Comparison of ENCODE assay signal across 8 mouse cellular contexts in the genomic region with DNA sequence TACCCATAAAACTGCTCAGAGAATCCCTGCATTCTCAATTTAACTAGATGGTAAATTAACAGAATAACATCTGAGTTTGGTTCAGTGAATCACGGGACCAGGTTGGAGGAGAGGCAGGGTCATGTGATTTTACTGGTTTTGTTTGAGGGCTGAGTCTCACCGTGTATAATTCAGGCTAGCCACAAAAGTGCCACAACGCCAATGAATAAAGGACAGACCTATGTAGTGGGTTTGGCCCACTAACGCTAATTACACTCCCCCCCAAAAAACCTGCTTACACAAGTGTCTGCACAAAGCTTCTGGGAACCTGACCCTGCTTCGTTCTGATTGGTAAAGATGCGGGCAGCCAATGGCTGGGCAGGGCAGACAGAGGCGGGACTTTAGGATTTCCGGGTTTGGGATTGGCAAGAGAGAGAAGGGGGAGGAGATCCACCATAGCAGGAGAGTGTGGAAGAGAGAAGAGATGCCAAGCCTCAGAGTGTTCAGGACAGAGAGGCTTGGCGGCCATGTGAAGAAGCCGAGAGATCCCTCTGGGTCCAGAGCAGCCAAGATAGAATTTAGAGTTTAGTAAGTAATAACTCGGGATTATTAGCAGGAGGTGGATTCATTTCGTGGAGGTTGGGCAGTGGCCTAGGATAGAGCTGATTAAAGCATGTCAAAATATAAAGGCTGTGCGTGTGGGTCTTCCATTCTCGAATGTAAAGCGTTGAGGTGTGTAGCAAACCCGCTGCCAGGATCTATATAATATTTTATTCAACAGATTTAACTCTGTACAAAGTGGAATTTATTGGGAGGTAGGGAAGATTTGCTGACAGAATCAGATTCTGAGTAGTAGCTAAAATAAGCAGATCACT. TPM values are rescaled to one million over a fixed set of nuclear protein-coding genes. Genes with fewer than 3 reads are reported as not detected.
DNase-seq lines count a peak whose midpoint lies in the region; ATAC-seq and TF ChIP-seq lines count a peak whose summit lies in the region.

No protein-coding gene starts in this region.

- no peak for TF ChIP-seq CTCF in heart, adult 2 months (IDR thresholded peaks at IDR 0.05)

- WGBS in embryonic facial prominence, embryonic 14.5 days, result 2% methylated on average over 16 of the region's 16 CpGs
- 2% methylated on average over 16 of the region's 16 CpGs for WGBS in heart, adult 2 months
- WGBS in limb, embryonic 13.5 days, result 3% methylated on average over 16 of the region's 16 CpGs
- WGBS in midbrain, embryonic 16.5 days, result under 1% methylated on average over 16 of the region's 16 CpGs

- TF ChIP-seq EP300 in heart, adult 2 months (IDR thresholded peaks at IDR 0.05; ENCODE audit: insufficient read depth, low read depth, low read length), result 0 out of 2 replicates have a peak, but pooled peaks have one; percentile 19

- intact Hi-C loops in heart, adult 2 months (cut with DNase I), result no loop called here

- peak overlapping the region; percentile 45 for H3K4me3 ChIP-seq in embryonic facial prominence, embryonic 14.5 days (ENCODE audit: low read depth, low read length)
- H3K4me3 ChIP-seq in heart, adult 2 months, result peak overlapping the region; percentile 46
- peak overlapping the region; percentile 52 for H3K4me3 ChIP-seq in limb, embryonic 13.5 days
- peak overlapping the region; percentile 51 for H3K4me3 ChIP-seq in midbrain, embryonic 16.5 days (ENCODE audit: low read depth, low read length)

- peak; percentile 99 for ATAC-seq in embryonic facial prominence, embryonic 14.5 days (ENCODE audit: low read depth)
- ATAC-seq in limb, embryonic 13.5 days (ENCODE audit: low FRiP score, low read depth), result peak; percentile 100
- peak; percentile 99 for ATAC-seq in midbrain, embryonic 16.5 days

- TF ChIP-seq POLR2A in heart, adult 2 months (IDR thresholded peaks at IDR 0.05; ENCODE audit: insufficient read depth, low read depth, low read length), result peak; percentile 81

- no peaks in the 10 kb centered on the region for H3K79me2 ChIP-seq in heart, adult 2 months (replicated peaks; ENCODE audit: control insufficient read depth, insufficient read depth, low read length)

- peak; percentile 96 for DNase-seq in 3T3-L1 (ENCODE audit: low read depth, low spot score)
- DNase-seq in adrenal gland, postnatal 4 days (ENCODE audit: low spot score in 2 of 2), result peak; percentile 43 to 75
- DNase-seq in embryonic facial prominence, embryonic 14.5 days (ENCODE audit: low spot score), result peak; percentile 97
- DNase-seq in heart, adult 2 months, result peak; percentile 85 to 90
- peak; percentile 93 to 95 for DNase-seq in kidney, adult 8-10 months
- DNase-seq in spleen, postnatal 10 days (ENCODE audit: low spot score in 2 of 2), result peak; percentile 36 to 77

- H3K27ac ChIP-seq in embryonic facial prominence, embryonic 14.5 days (replicated peaks; ENCODE audit: low read depth, low read length), result peak overlapping the region; percentile 61
- peak overlapping the region; percentile 75 for H3K27ac ChIP-seq in heart, adult 2 months
- H3K27ac ChIP-seq in limb, embryonic 13.5 days, result peak overlapping the region; percentile 6; the same call in 1 of the 2 replicates
- peak overlapping the region; percentile 86 for H3K27ac ChIP-seq in midbrain, embryonic 16.5 days (ENCODE audit: low read length)

- H3K4me2 ChIP-seq in embryonic facial prominence, embryonic 14.5 days (ENCODE audit: low read depth, low read length), result peak overlapping the region; percentile 59
- peak overlapping the region; percentile 69 for H3K4me2 ChIP-seq in limb, embryonic 13.5 days (replicated peaks)
- peak overlapping the region; percentile 65 for H3K4me2 ChIP-seq in midbrain, embryonic 16.5 days (ENCODE audit: low read length)

- H3K4me1 ChIP-seq in embryonic facial prominence, embryonic 14.5 days (ENCODE audit: control insufficient read depth, insufficient read depth, low read length), result peaks cover 5% of the 10 kb centered on the region; the same call in 1 of the 2 replicates
- H3K4me1 ChIP-seq in heart, adult 2 months (ENCODE audit: control insufficient read depth, insufficient read depth, low read length), result peaks cover 3% of the 10 kb centered on the region
- peaks cover 6% of the 10 kb centered on the region for H3K4me1 ChIP-seq in limb, embryonic 13.5 days
- peaks cover 8% of the 10 kb centered on the region; the same call in 1 of the 2 replicates for H3K4me1 ChIP-seq in midbrain, embryonic 16.5 days (ENCODE audit: control insufficient read depth, insufficient read depth, low read length)

- peak overlapping the region; percentile 65 for H3K9ac ChIP-seq in embryonic facial prominence, embryonic 14.5 days (ENCODE audit: low read depth, low read length)
- H3K9ac ChIP-seq in heart, adult 2 months (ENCODE audit: low read depth, low read length), result peak overlapping the region; percentile 49
- peak overlapping the region; percentile 70 for H3K9ac ChIP-seq in limb, embryonic 13.5 days
- H3K9ac ChIP-seq in midbrain, embryonic 16.5 days (ENCODE audit: low read depth, low read length), result peak overlapping the region; percentile 70

- H3K27me3 ChIP-seq in embryonic facial prominence, embryonic 14.5 days (replicated peaks; ENCODE audit: control insufficient read depth, insufficient read depth, low read length), result no peaks in the 10 kb centered on the region
- H3K27me3 ChIP-seq in heart, adult 2 months (ENCODE audit: control insufficient read depth, insufficient read depth, low read length), result no peaks in the 10 kb centered on the region
- no peaks in the 10 kb centered on the region for H3K27me3 ChIP-seq in limb, embryonic 13.5 days
- no peaks in the 10 kb centered on the region for H3K27me3 ChIP-seq in midbrain, embryonic 16.5 days (ENCODE audit: control insufficient read depth, insufficient read depth, low read depth, low read length)

- no peaks in the 10 kb centered on the region for H3K9me3 ChIP-seq in embryonic facial prominence, embryonic 14.5 days (ENCODE audit: control insufficient read depth, low read length)
- H3K9me3 ChIP-seq in limb, embryonic 13.5 days, result no peaks in the 10 kb centered on the region
- no peaks in the 10 kb centered on the region for H3K9me3 ChIP-seq in midbrain, embryonic 16.5 days (replicated peaks; ENCODE audit: control insufficient read depth, low read length, poor library complexity, severe bottlenecking)

- H3K36me3 ChIP-seq in embryonic facial prominence, embryonic 14.5 days (ENCODE audit: control insufficient read depth, insufficient read depth, low read length), result no peaks in the 10 kb centered on the region
- no peaks in the 10 kb centered on the region for H3K36me3 ChIP-seq in heart, adult 2 months (ENCODE audit: control insufficient read depth, insufficient read depth, low read length)
- no peaks in the 10 kb centered on the region for H3K36me3 ChIP-seq in limb, embryonic 13.5 days
- 0 out of 2 replicates have a peak, but pooled peaks cover 2% of the 10 kb centered on the region for H3K36me3 ChIP-seq in midbrain, embryonic 16.5 days (ENCODE audit: control insufficient read depth, insufficient read depth, low read length)

RNA-seq across cellular contexts. Expression of a gene that starts 12.8 kb away (rescaled TPM):
- 1 to 10 TPM; 1.5 TPM for total RNA-seq in adrenal gland, postnatal 4 days (2021)
- not detected in 2 replicates for polyA plus RNA-seq in embryonic facial prominence, embryonic 14.5 days (2014; fragmentation: Nextera tagmentation; extraction: Ambion mirVana)
- not detected for total RNA-seq in heart, adult 2 months (2021)
- polyA plus RNA-seq in heart, adult 2 months (2012; rRNA removed), result 0.25 and 0.41 TPM in 2 replicates
- polyA plus RNA-seq in limb, embryonic 13.5 days (2015; fragmentation: Nextera tagmentation; extraction: Ambion mirVana), result not detected in 2 replicates
- 0.68 and 1.3 TPM in 2 replicates for polyA plus RNA-seq in midbrain, embryonic 16.5 days (2015; fragmentation: Nextera tagmentation; extraction: Ambion mirVana)

RNA-seq across cellular contexts. Expression of a gene that starts 17.6 kb away (rescaled TPM):
- 10 to 100 TPM; 28.6 to 29.5 TPM for total RNA-seq in adrenal gland, postnatal 4 days (2021)
- polyA plus RNA-seq in embryonic facial prominence, embryonic 14.5 days (2014; fragmentation: Nextera tagmentation; extraction: Ambion mirVana), result 7.3 and 8.9 TPM in 2 replicates
- total RNA-seq in heart, adult 2 months (2021), result 10 to 100 TPM; 27.8 to 28.5 TPM
- 52.9 and 77.3 TPM in 2 replicates for polyA plus RNA-seq in heart, adult 2 months (2012; rRNA removed)
- 6.3 and 7.2 TPM in 2 replicates for polyA plus RNA-seq in limb, embryonic 13.5 days (2015; fragmentation: Nextera tagmentation; extraction: Ambion mirVana)
- 27.7 and 30.5 TPM in 2 replicates for polyA plus RNA-seq in midbrain, embryonic 16.5 days (2015; fragmentation: Nextera tagmentation; extraction: Ambion mirVana)

RNA-seq across cellular contexts. Expression of a gene that starts 28.3 kb away (rescaled TPM):
- total RNA-seq in adrenal gland, postnatal 4 days (2021), result 1 to 10 TPM; 5.8 to 5.9 TPM
- 3.4 and 5.0 TPM in 2 replicates for polyA plus RNA-seq in embryonic facial prominence, embryonic 14.5 days (2014; fragmentation: Nextera tagmentation; extraction: Ambion mirVana)
- total RNA-seq in heart, adult 2 months (2021), result 1 to 10 TPM; 4.2 to 5.3 TPM
- polyA plus RNA-seq in heart, adult 2 months (2012; rRNA removed), result 21.6 and 24.2 TPM in 2 replicates
- 2.4 and 3.0 TPM in 2 replicates for polyA plus RNA-seq in limb, embryonic 13.5 days (2015; fragmentation: Nextera tagmentation; extraction: Ambion mirVana)
- 1.4 and 1.6 TPM in 2 replicates for polyA plus RNA-seq in midbrain, embryonic 16.5 days (2015; fragmentation: Nextera tagmentation; extraction: Ambion mirVana)

RNA-seq across cellular contexts. Expression of a gene that starts 35.3 kb away (rescaled TPM):
- 10 to 100 TPM; 19.4 to 20.1 TPM for total RNA-seq in adrenal gland, postnatal 4 days (2021)
- polyA plus RNA-seq in embryonic facial prominence, embryonic 14.5 days (2014; fragmentation: Nextera tagmentation; extraction: Ambion mirVana), result 44.9 and 50.1 TPM in 2 replicates
- 100 to 1,000 TPM in 1 of 2 experiments, 10 to 100 TPM in 1; 80.7 to 100 TPM for total RNA-seq in heart, adult 2 months (2021)
- 145 and 169 TPM in 2 replicates for polyA plus RNA-seq in heart, adult 2 months (2012; rRNA removed)
- polyA plus RNA-seq in limb, embryonic 13.5 days (2015; fragmentation: Nextera tagmentation; extraction: Ambion mirVana), result 54.5 and 58.1 TPM in 2 replicates
- polyA plus RNA-seq in midbrain, embryonic 16.5 days (2015; fragmentation: Nextera tagmentation; extraction: Ambion mirVana), result 23.3 and 24.8 TPM in 2 replicates

RNA-seq across cellular contexts. Expression of a gene that starts 38.3 kb away (rescaled TPM):
- total RNA-seq in adrenal gland, postnatal 4 days (2021), result 1,000 to 10,000 TPM; 1,502 to 1,552 TPM
- 1,088 and 1,233 TPM in 2 replicates for polyA plus RNA-seq in embryonic facial prominence, embryonic 14.5 days (2014; fragmentation: Nextera tagmentation; extraction: Ambion mirVana)
- 100 to 1,000 TPM; 648 to 707 TPM for total RNA-seq in heart, adult 2 months (2021)
- polyA plus RNA-seq in heart, adult 2 months (2012; rRNA removed), result 494 and 639 TPM in 2 replicates
- 996 and 1,041 TPM in 2 replicates for polyA plus RNA-seq in limb, embryonic 13.5 days (2015; fragmentation: Nextera tagmentation; extraction: Ambion mirVana)
- 508 and 533 TPM in 2 replicates for polyA plus RNA-seq in midbrain, embryonic 16.5 days (2015; fragmentation: Nextera tagmentation; extraction: Ambion mirVana)

Comparison
In these comparisons a context has a peak if more than half of its experiments do, and no peak if none do; other contexts are left out.
1. Peak in every context shown above with its lines: DNase-seq, ATAC-seq, H3K4me3 ChIP-seq and H3K27ac ChIP-seq.
2. H3K27ac ChIP-seq: peak in every context shown above with its lines; median percentile 86 in midbrain, embryonic 16.5 days; 75 in heart, adult 2 months; 61 in embryonic facial prominence, embryonic 14.5 days; 6 in limb, embryonic 13.5 days.